12 mouse cellular contexts compared by ENCODE assay signal in the genomic region with DNA sequence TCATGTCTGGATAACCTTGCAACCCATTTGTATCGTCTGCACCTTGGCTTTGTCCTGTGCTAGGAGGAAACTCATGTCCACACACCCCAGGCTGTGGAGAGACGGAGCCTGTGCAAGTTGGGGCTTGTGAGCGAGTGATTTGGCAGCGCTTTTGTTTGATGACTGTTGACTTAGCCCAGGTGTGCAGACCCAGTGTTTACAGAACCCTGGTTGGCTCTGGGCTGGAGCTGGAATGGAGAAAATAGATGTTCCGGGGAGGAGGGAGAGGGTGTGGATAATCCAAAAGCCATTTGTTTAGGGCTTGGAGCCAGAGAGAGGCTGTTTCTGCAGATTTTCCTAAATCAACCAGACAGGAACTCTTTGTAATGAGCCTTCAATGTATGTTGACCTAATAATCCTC. TPM values are rescaled to one million over a fixed set of nuclear protein-coding genes. Genes with fewer than 3 reads are reported as not detected.
A peak's percentile ranks its signal among the peaks of the same experiment; 100 is the strongest.
DNase-seq lines count a peak whose midpoint lies in the region; ATAC-seq and TF ChIP-seq lines count a peak whose summit lies in the region.
"Had no signal": no experiment of that assay in that cellular context is flagged by ENCODE, and none has a peak within 500 bp of the region (broad histone marks: within the 10 kb centered on the region; RNA-seq: fewer than 3 reads in every experiment).

No protein-coding gene starts in this region.

- no peak for TF ChIP-seq CTCF in midbrain, postnatal 0 days (IDR thresholded peaks at IDR 0.05)
- no peak; the same call in 1 of the 2 replicates for TF ChIP-seq CTCF in stomach, postnatal 0 days (IDR thresholded peaks at IDR 0.05; ENCODE audit: low read depth)

- peak; percentile 89 for TF ChIP-seq EP300 in stomach, postnatal 0 days (optimal IDR thresholded peaks at IDR 0.05)

- H3K4me1 ChIP-seq in heart, embryonic 15.5 days (replicated peaks) = peaks cover 72% of the 10 kb centered on the region
- H3K4me1 ChIP-seq in midbrain, embryonic 13.5 days (replicated peaks) = peaks cover 59% of the 10 kb centered on the region
- peaks cover 17% of the 10 kb centered on the region for H3K4me1 ChIP-seq in midbrain, postnatal 0 days (ENCODE audit: insufficient read depth, low read length)
- H3K4me1 ChIP-seq in limb, embryonic 10.5 days = peaks cover 83% of the 10 kb centered on the region
- peaks cover 30% of the 10 kb centered on the region for H3K4me1 ChIP-seq in stomach, postnatal 0 days (replicated peaks; ENCODE audit: control insufficient read depth, insufficient read depth)

- H3K27me3 ChIP-seq in heart, embryonic 15.5 days = no peaks in the 10 kb centered on the region
- H3K27me3 ChIP-seq in midbrain, embryonic 13.5 days = no peaks in the 10 kb centered on the region
- H3K27me3 ChIP-seq in midbrain, postnatal 0 days (ENCODE audit: insufficient read depth, low read length) = no peaks in the 10 kb centered on the region
- no peaks in the 10 kb centered on the region for H3K27me3 ChIP-seq in limb, embryonic 10.5 days (ENCODE audit: low read depth, poor library complexity, severe bottlenecking)
- no peaks in the 10 kb centered on the region for H3K27me3 ChIP-seq in stomach, postnatal 0 days (ENCODE audit: control insufficient read depth, insufficient read depth, low read length)
- H3K27me3 ChIP-seq: forebrain, embryonic 15.5 days; megakaryocyte, embryonic 14.5 days had no signal

- H3K36me3 ChIP-seq in heart, embryonic 15.5 days = no peaks in the 10 kb centered on the region
- H3K36me3 ChIP-seq in midbrain, embryonic 13.5 days = no peaks in the 10 kb centered on the region
- H3K36me3 ChIP-seq in midbrain, postnatal 0 days (ENCODE audit: insufficient read depth, low read length) = no peaks in the 10 kb centered on the region
- 0 out of 2 replicates have a peak, but pooled peaks cover 3% of the 10 kb centered on the region for H3K36me3 ChIP-seq in limb, embryonic 10.5 days
- H3K36me3 ChIP-seq in stomach, postnatal 0 days (ENCODE audit: control insufficient read depth, insufficient read depth, low read length) = no peaks in the 10 kb centered on the region
- H3K36me3 ChIP-seq: forebrain, embryonic 15.5 days had no signal

- ATAC-seq in heart, embryonic 15.5 days (replicated peaks; ENCODE audit: insufficient number of reproducible peaks, insufficient read depth, low FRiP score, low read depth) = no peak
- no peak for ATAC-seq in midbrain, embryonic 13.5 days
- ATAC-seq in midbrain, postnatal 0 days (ENCODE audit: low FRiP score) = no peak
- peak; percentile 74 for ATAC-seq in stomach, postnatal 0 days (ENCODE audit: low FRiP score, low TSS enrichment)
- ATAC-seq: forebrain, embryonic 15.5 days had no signal

- DNase-seq in heart, postnatal 4 days = no peak
- no peak for DNase-seq in midbrain, postnatal 0 days (ENCODE audit: low spot score)
- no peak for DNase-seq in limb, embryonic 10.5 days (ENCODE audit: low spot score)
- peak; percentile 75 for DNase-seq in stomach, postnatal 0 days (ENCODE audit: low spot score)
- no peak for DNase-seq in layer of hippocampus, adult 9-10 months (ENCODE audit: low spot score)
- DNase-seq in thymus, postnatal 4 days = no peak
- DNase-seq: cerebellum, adult 2 months; thymus, adult 2 months had no signal

- H3K9ac ChIP-seq in heart, embryonic 15.5 days = no peak overlapping the region
- no peak overlapping the region for H3K9ac ChIP-seq in midbrain, embryonic 13.5 days (replicated peaks)
- H3K9ac ChIP-seq in midbrain, postnatal 0 days (replicated peaks; ENCODE audit: low read length, poor library complexity, severe bottlenecking) = no peak overlapping the region
- no peak overlapping the region for H3K9ac ChIP-seq in stomach, postnatal 0 days (ENCODE audit: low read length)
- H3K9ac ChIP-seq: forebrain, embryonic 15.5 days had no signal

- H3K27ac ChIP-seq in heart, embryonic 15.5 days = peak overlapping the region; percentile 77
- H3K27ac ChIP-seq in midbrain, embryonic 13.5 days = peak overlapping the region; percentile 22; the same call in 1 of the 2 replicates
- H3K27ac ChIP-seq in midbrain, postnatal 0 days (ENCODE audit: low read depth, low read length) = no peak overlapping the region
- H3K27ac ChIP-seq in limb, embryonic 10.5 days = peak overlapping the region; percentile 63
- peak overlapping the region; percentile 84 for H3K27ac ChIP-seq in stomach, postnatal 0 days (replicated peaks)
- H3K27ac ChIP-seq: forebrain, embryonic 15.5 days had no signal

- 63% methylated on average over 5 of the region's 5 CpGs for WGBS in heart, embryonic 15.5 days
- WGBS in midbrain, embryonic 13.5 days = 76% methylated on average over 5 of the region's 5 CpGs
- WGBS in midbrain, postnatal 0 days = 77% methylated on average over 5 of the region's 5 CpGs
- 69% methylated on average over 5 of the region's 5 CpGs for WGBS in limb, embryonic 10.5 days
- 10% methylated on average over 5 of the region's 5 CpGs for WGBS in stomach, postnatal 0 days

- H3K4me2 ChIP-seq in heart, embryonic 15.5 days = no peak overlapping the region
- H3K4me2 ChIP-seq in midbrain, embryonic 13.5 days (replicated peaks) = no peak overlapping the region
- H3K4me2 ChIP-seq in midbrain, postnatal 0 days (ENCODE audit: low read depth, low read length, poor library complexity, severe bottlenecking) = no peak overlapping the region
- no peak overlapping the region for H3K4me2 ChIP-seq in stomach, postnatal 0 days (replicated peaks; ENCODE audit: low read depth)
- H3K4me2 ChIP-seq: forebrain, embryonic 15.5 days had no signal

- H3K9me3 ChIP-seq in heart, embryonic 15.5 days (replicated peaks) = no peaks in the 10 kb centered on the region
- no peaks in the 10 kb centered on the region for H3K9me3 ChIP-seq in midbrain, embryonic 13.5 days
- H3K9me3 ChIP-seq in midbrain, postnatal 0 days (ENCODE audit: low read length) = no peaks in the 10 kb centered on the region
- no peaks in the 10 kb centered on the region for H3K9me3 ChIP-seq in limb, embryonic 10.5 days (replicated peaks)
- no peaks in the 10 kb centered on the region for H3K9me3 ChIP-seq in stomach, postnatal 0 days (ENCODE audit: control insufficient read depth, low read length)
- H3K9me3 ChIP-seq: forebrain, embryonic 15.5 days; megakaryocyte, embryonic 14.5 days had no signal

- H3K4me3 ChIP-seq in heart, embryonic 15.5 days = no peak overlapping the region
- H3K4me3 ChIP-seq in midbrain, embryonic 13.5 days (replicated peaks) = no peak overlapping the region
- no peak overlapping the region for H3K4me3 ChIP-seq in midbrain, postnatal 0 days (ENCODE audit: low read depth, low read length)
- H3K4me3 ChIP-seq in limb, embryonic 10.5 days = no peak overlapping the region
- H3K4me3 ChIP-seq in stomach, postnatal 0 days (ENCODE audit: low read depth, low read length) = no peak overlapping the region
- H3K4me3 ChIP-seq: forebrain, embryonic 15.5 days; megakaryocyte, embryonic 14.5 days had no signal

RNA-seq across cellular contexts. Expression of a gene that starts 50.3 kb away (rescaled TPM):
- polyA plus RNA-seq in heart, embryonic 15.5 days (2015; fragmentation: Nextera tagmentation; extraction: Ambion mirVana) = 80.7 and 93.9 TPM in 2 replicates
- total RNA-seq in heart, postnatal 4 days (2021) = 100 to 1,000 TPM; 204 to 207 TPM
- 68.6 and 69.8 TPM in 2 replicates for polyA plus RNA-seq in midbrain, embryonic 13.5 days (2015; fragmentation: Nextera tagmentation; extraction: Ambion mirVana)
- total RNA-seq in midbrain, postnatal 0 days (2014; rRNA removed) = 29.4 and 35.5 TPM in 2 replicates
- polyA plus RNA-seq in midbrain, postnatal 0 days (2015; fragmentation: Nextera tagmentation; extraction: Ambion mirVana) = 63.0 and 63.2 TPM in 2 replicates
- polyA plus RNA-seq in limb, embryonic 10.5 days (2016; fragmentation: Nextera tagmentation; extraction: Ambion mirVana) = 57.9 and 68.1 TPM in 2 replicates
- polyA plus RNA-seq in stomach, postnatal 0 days (2015; fragmentation: Nextera tagmentation; extraction: Ambion mirVana) = 54.7 and 55.4 TPM in 2 replicates

RNA-seq across cellular contexts. Expression of a gene that starts 56.0 kb away (rescaled TPM):
- polyA plus RNA-seq in heart, embryonic 15.5 days (2015; fragmentation: Nextera tagmentation; extraction: Ambion mirVana) = 18.4 and 20.3 TPM in 2 replicates
- 10 to 100 TPM; 39.5 to 40.0 TPM for total RNA-seq in heart, postnatal 4 days (2021)
- polyA plus RNA-seq in midbrain, embryonic 13.5 days (2015; fragmentation: Nextera tagmentation; extraction: Ambion mirVana) = 40.6 and 46.1 TPM in 2 replicates
- 38.8 and 40.2 TPM in 2 replicates for total RNA-seq in midbrain, postnatal 0 days (2014; rRNA removed)
- 32.7 and 37.5 TPM in 2 replicates for polyA plus RNA-seq in midbrain, postnatal 0 days (2015; fragmentation: Nextera tagmentation; extraction: Ambion mirVana)
- polyA plus RNA-seq in limb, embryonic 10.5 days (2016; fragmentation: Nextera tagmentation; extraction: Ambion mirVana) = 15.0 and 22.6 TPM in 2 replicates
- polyA plus RNA-seq in stomach, postnatal 0 days (2015; fragmentation: Nextera tagmentation; extraction: Ambion mirVana) = 12.8 and 13.7 TPM in 2 replicates
